Mouse (Mus musculus) hematopoietic stem cell, adult 5-6 weeks (primary cell): Measurements from ENCODE around the gene Rpia. TPM values are rescaled to one million over a fixed set of nuclear protein-coding genes. Genes with fewer than 3 reads are reported as not detected.

Source experiments
- ATAC-seq, 2 experiments: fragments of 125-278 bp in 1 of 2; replicated peaks in 1 of 2; 2 replicates each; pipeline ENCODE4 v1.8.0; 2016 to 2017; ENCODE audit warnings: inconsistent platforms in 2 of 2, mild to moderate bottlenecking in 2 of 2, moderate number of reproducible peaks in 2 of 2, low read depth in 1 of 2, moderate TSS enrichment in 1 of 2; ENCODE audit not compliant: low FRiP score in 2 of 2, poor library complexity in 2 of 2, severe bottlenecking in 2 of 2, insufficient read depth in 1 of 2, low TSS enrichment in 1 of 2
- total RNA-seq: library from RNA; stranded (forward); fragments of 172-1452, 232-1000 nt; gene quantifications from 2 replicates; pipeline ENCODE4 v1.2.3, GENCODE M21; 2017

The Rpia gene
- total RNA-seq, 1 experiment from 2014 or later, result 161 TPM

GRCm38 (mm10) chr6:70773769-70774168 lies 18.3 kb downstream of the Rpia start:
- ATAC-seq, result peak; percentile 46 to 66; a peak in 3 of 4 replicates

- ATAC-seq, result peak; percentile 87 to 91
Measured at GRCm38 (mm10) chr6:70768769-70769168, 23.3 kb downstream of the Rpia start.

- ATAC-seq, result no peak
Measured at GRCm38 (mm10) chr6:70765076-70765475, 27.0 kb downstream of the Rpia start.

GRCm38 (mm10) chr6:70764551-70764950 lies 27.5 kb downstream of the Rpia start:
- no peak for ATAC-seq

- ATAC-seq, result no peak
Measured at GRCm38 (mm10) chr6:70763881-70764280, 28.2 kb downstream of the Rpia start.

- ATAC-seq, result peak in 1 of 2 experiments; percentile 25; a peak in 2 of 4 replicates
Measured at GRCm38 (mm10) chr6:70762659-70763058, 29.4 kb downstream of the Rpia start.

GRCm38 (mm10) chr6:70760951-70761350 lies 31.1 kb downstream of the Rpia start:
- ATAC-seq, result no peak

- ATAC-seq, result no peak
Measured at GRCm38 (mm10) chr6:70754833-70755232, 37.2 kb downstream of the Rpia start.

GRCm38 (mm10) chr6:70752351-70752750 lies 39.7 kb downstream of the Rpia start:
- peak; percentile 82 to 85 for ATAC-seq

GRCm38 (mm10) chr6:70751898-70752273 lies 40.1 kb downstream of the Rpia start:
- no peak for ATAC-seq

GRCm38 (mm10) chr6:70751251-70751897 lies 40.7 kb downstream of the Rpia start:
- ATAC-seq, result no peak

GRCm38 (mm10) chr6:70749750-70750149 lies 42.3 kb downstream of the Rpia start:
- ATAC-seq, result no peak

GRCm38 (mm10) chr6:70747702-70748101 lies 44.3 kb downstream of the Rpia start:
- ATAC-seq, result no peak

- no peak for ATAC-seq
Measured at GRCm38 (mm10) chr6:70743902-70744301, 48.1 kb downstream of the Rpia start.

GRCm38 (mm10) chr6:70742833-70743232 lies 49.2 kb downstream of the Rpia start:
- ATAC-seq, result no peak

GRCm38 (mm10) chr6:70740535-70740934 lies 51.5 kb downstream of the Rpia start:
- ATAC-seq, result no peak

- no peak for ATAC-seq
Measured at GRCm38 (mm10) chr6:70739456-70739855, 52.6 kb downstream of the Rpia start.

- ATAC-seq, result peak in 1 of 2 experiments; percentile 25; a peak in 1 of 4 replicates
Measured at GRCm38 (mm10) chr6:70735528-70735927, 56.5 kb downstream of the Rpia start.

GRCm38 (mm10) chr6:70730828-70731227 lies 61.2 kb downstream of the Rpia start:
- peak; percentile 59 to 83; a peak in 2 of 4 replicates for ATAC-seq
